Mouse (Mus musculus) CH12.LX (cell line): Measurements from ENCODE around the gene Senp6.

Source experiments
- CTCF ChIP-seq, 2 experiments: IDR thresholded peaks in 1 of 2; conservative IDR thresholded peaks in 1 of 2; 2 replicates each; pipeline ENCODE4 v1.5.1; 2011 to 2012; ENCODE audit warnings: low read depth in 2 of 2, low read length in 2 of 2, improper control_type of control experiment in 1 of 2, inconsistent platforms in 1 of 2, mild to moderate bottlenecking in 1 of 2, moderate library complexity in 1 of 2
- GABPA ChIP-seq: IDR thresholded peaks from 2 replicates; pipeline ENCODE4 v1.6.1; 2012; ENCODE audit warnings: low read depth, low read length, improper control_type of control experiment, inconsistent platforms; ENCODE audit not compliant: insufficient replicate concordance
- JUND ChIP-seq: conservative IDR thresholded peaks from 2 replicates; pipeline ENCODE4 v1.6.1; 2011; ENCODE audit warnings: low read depth, low read length, improper control_type of control experiment
- KAT2A ChIP-seq: IDR thresholded peaks from 2 replicates; pipeline ENCODE4 v1.6.1; 2012; ENCODE audit warnings: low read length, improper control_type of control experiment, inconsistent platforms; ENCODE audit not compliant: insufficient replicate concordance
- MAX ChIP-seq: IDR thresholded peaks from 2 replicates; pipeline ENCODE4 v1.6.1; 2011; ENCODE audit warnings: low read length, improper control_type of control experiment
- MEF2A ChIP-seq: IDR thresholded peaks from 2 replicates; pipeline ENCODE4 v1.6.1; 2014; ENCODE audit warnings: low read depth, mild to moderate bottlenecking, inconsistent platforms, low read length, improper control_type of control experiment, borderline replicate concordance
- MXI1 ChIP-seq: IDR thresholded peaks from 2 replicates; pipeline ENCODE4 v1.6.1; 2011; ENCODE audit warnings: mild to moderate bottlenecking, low read depth, low read length, improper control_type of control experiment
- MYC ChIP-seq: IDR thresholded peaks from 2 replicates; pipeline ENCODE4 v1.6.1; 2011; ENCODE audit warnings: low read depth, mild to moderate bottlenecking, improper control_type of control experiment, low read length
- NRF1 ChIP-seq: IDR thresholded peaks from 2 replicates; pipeline ENCODE4 v1.6.1; 2014; ENCODE audit warnings: low read depth, mild to moderate bottlenecking, inconsistent platforms, low read length, improper control_type of control experiment, moderate library complexity
- POLR2A ChIP-seq: IDR thresholded peaks from 2 replicates; pipeline ENCODE4 v1.6.1; 2011; ENCODE audit warnings: low read depth, mild to moderate bottlenecking, improper control_type of control experiment, low read length
- POLR2AphosphoS2 ChIP-seq: IDR thresholded peaks from 2 replicates; pipeline ENCODE4 v1.6.1; 2011; ENCODE audit warnings: low read depth, low read length, improper control_type of control experiment
- SMC3 ChIP-seq: IDR thresholded peaks from 2 replicates; pipeline ENCODE4 v1.6.1; 2011; ENCODE audit warnings: low read depth, low read length, improper control_type of control experiment
- TCF12 ChIP-seq: IDR thresholded peaks from 2 replicates; pipeline ENCODE4 v1.6.1; 2014; ENCODE audit warnings: low read depth, mild to moderate bottlenecking, inconsistent platforms, low read length, improper control_type of control experiment
- USF1 ChIP-seq: IDR thresholded peaks from 2 replicates; pipeline ENCODE4 v1.6.1; 2014; ENCODE audit warnings: low read depth, mild to moderate bottlenecking, inconsistent platforms, low read length, improper control_type of control experiment

DNA sequence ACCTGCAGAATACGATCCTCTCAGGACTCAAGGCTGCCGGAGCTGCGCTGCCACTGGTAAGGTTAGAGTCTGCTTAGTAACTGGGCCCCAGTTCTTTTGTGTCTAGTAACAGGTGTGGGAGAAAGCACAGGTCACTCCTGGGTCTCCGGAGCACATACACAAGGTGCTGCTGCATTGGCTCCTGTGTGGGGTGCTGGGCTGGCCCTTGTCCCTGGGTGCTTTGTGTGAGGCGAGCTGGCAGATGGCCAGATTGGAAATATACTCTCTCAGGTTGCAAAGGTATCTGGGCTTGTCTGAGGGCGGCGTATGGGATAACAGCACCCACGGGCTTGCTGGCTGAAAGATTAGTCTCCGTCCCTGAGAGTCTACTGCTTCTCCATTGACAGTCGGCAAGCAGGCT, 125.6 kb downstream of the Senp6 start:
- TF ChIP-seq MEF2A: no peak
- TF ChIP-seq MXI1: no peak
- TF ChIP-seq SMC3: no peak
- no peak for TF ChIP-seq POLR2AphosphoS2
- no peak for TF ChIP-seq USF1
- TF ChIP-seq POLR2A: no peak
- TF ChIP-seq NRF1: no peak
- TF ChIP-seq CTCF (conservative IDR thresholded peaks at IDR 0.05 in 1 of 2, IDR thresholded peaks at IDR 0.05 in 1 of 2; ENCODE audit: low read depth in 2 of 2, low read length in 2 of 2): no peak
- no peak for TF ChIP-seq GABPA
- TF ChIP-seq MAX: no peak
- TF ChIP-seq MYC: no peak
- no peak for TF ChIP-seq TCF12
- no peak for TF ChIP-seq KAT2A
- no peak for TF ChIP-seq JUND
